Mouse (Mus musculus): ENCODE measurements around the gene Hoxd11. TPM values are rescaled to one million over a fixed set of nuclear protein-coding genes. Genes with fewer than 3 reads are reported as not detected.
A peak's percentile ranks its signal among the peaks of the same experiment; 100 is the strongest.

The Hoxd11 gene
- polyA plus RNA-seq (2015; fragmentation: Nextera tagmentation; extraction: Ambion mirVana) = not detected in 2 replicates

- peaks cover 90% of the 10 kb centered on the region for H3K27me3 ChIP-seq (replicated peaks; ENCODE audit: insufficient read depth, low read length)
- TF ChIP-seq EP300 (IDR thresholded peaks at IDR 0.05) = no peak
- no peak for TF ChIP-seq CTCF (IDR thresholded peaks at IDR 0.05)
- DNase-seq (ENCODE audit: low spot score) (no peak), ATAC-seq (no peak)
- H3K27ac ChIP-seq (ENCODE audit: low read length) = no peak within 1 kb of the TSS
- H3K36me3 ChIP-seq (ENCODE audit: insufficient read depth, low read length) = no peaks in the 10 kb centered on the region
- H3K4me3 ChIP-seq (ENCODE audit: low read depth, low read length) = 0 out of 2 replicates have a peak within 1 kb of the TSS, but pooled peaks have one; percentile 3
- 2% methylated on average over 15 of the region's 15 CpGs for WGBS
- H3K9ac ChIP-seq (replicated peaks; ENCODE audit: low read depth) = no peak within 1 kb of the TSS
- H3K9me3 ChIP-seq (ENCODE audit: low read length) = no peaks in the 10 kb centered on the region
- no peak within 1 kb of the TSS for H3K4me2 ChIP-seq (replicated peaks; ENCODE audit: low read depth, low read length)
- peaks cover 5% of the 10 kb centered on the region; the same call in 1 of the 2 replicates for H3K4me1 ChIP-seq (ENCODE audit: insufficient read depth, low read depth, low read length)
Measured at GRCm38 (mm10) chr2:74678891-74679595, at the start of gene Hoxd11. Hoxd11 (plus strand) TSS chr2:74679557.

DNA sequence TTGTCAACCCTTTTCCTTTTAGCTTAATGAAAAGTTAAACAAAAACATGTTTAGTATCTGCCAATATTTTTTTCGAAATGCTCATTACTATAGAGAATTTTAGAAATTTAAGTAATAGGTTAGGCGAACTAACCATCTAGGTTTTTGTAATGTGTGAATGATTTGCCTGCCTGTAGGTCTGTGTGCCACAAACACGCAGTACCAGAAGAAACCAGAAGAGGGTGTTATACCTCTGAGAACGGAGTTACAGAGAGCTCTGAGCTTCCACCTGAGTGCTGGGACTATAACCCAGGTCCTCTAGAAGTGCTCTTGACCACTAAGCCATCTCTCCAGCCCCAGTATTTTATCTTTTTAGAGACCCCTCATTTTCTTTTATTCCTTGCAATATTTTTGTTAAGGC is 43.9 kb upstream of the Hoxd11 start:
- ATAC-seq (no peak), DNase-seq (ENCODE audit: low spot score) (no peak)
- Histone ChIP-seq H3K9ac (replicated peaks; ENCODE audit: low read depth) (no peak overlapping the region), H3K9me3 (ENCODE audit: low read length) (no peaks in the 10 kb centered on the region), H3K4me3 (ENCODE audit: low read depth, low read length) (no peak overlapping the region), H3K4me2 (replicated peaks; ENCODE audit: low read depth, low read length) (no peak overlapping the region), H3K27me3 (replicated peaks; ENCODE audit: insufficient read depth, low read length) (no peaks in the 10 kb centered on the region), H3K36me3 (ENCODE audit: insufficient read depth, low read length) (no peaks in the 10 kb centered on the region), H3K4me1 (ENCODE audit: insufficient read depth, low read depth, low read length) (no peaks in the 10 kb centered on the region), H3K27ac (ENCODE audit: low read length) (no peak overlapping the region)
- 67% methylated on average over 4 of the region's 4 CpGs for WGBS
- TF ChIP-seq CTCF (IDR thresholded peaks at IDR 0.05) = no peak
- TF ChIP-seq EP300 (IDR thresholded peaks at IDR 0.05) = no peak

DNA sequence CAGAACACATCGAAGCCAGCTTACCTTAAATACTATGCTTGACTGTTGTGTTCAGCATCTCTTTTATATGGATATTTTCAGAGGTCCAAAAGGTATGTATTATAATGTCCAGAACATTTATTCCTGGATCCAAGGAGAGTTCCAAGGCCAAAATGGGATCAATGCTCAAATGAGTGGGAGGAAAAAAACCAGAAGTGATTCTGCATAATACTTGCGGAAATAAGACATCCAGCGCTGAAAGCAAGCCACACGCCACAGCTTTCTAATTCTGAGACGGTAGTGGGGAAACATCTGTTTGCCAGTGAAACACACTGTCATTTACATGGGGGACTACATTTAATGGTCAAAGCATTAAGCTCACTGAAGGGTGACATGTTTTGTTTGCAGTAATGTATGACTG is 36.9 kb upstream of the Hoxd11 start:
- Histone ChIP-seq H3K4me2 (replicated peaks; ENCODE audit: low read depth, low read length) (no peak overlapping the region), H3K36me3 (ENCODE audit: insufficient read depth, low read length) (no peaks in the 10 kb centered on the region), H3K27ac (ENCODE audit: low read length) (no peak overlapping the region), H3K9me3 (ENCODE audit: low read length) (no peaks in the 10 kb centered on the region), H3K27me3 (replicated peaks; ENCODE audit: insufficient read depth, low read length) (peaks cover 20% of the 10 kb centered on the region), H3K9ac (replicated peaks; ENCODE audit: low read depth) (no peak overlapping the region), H3K4me1 (ENCODE audit: insufficient read depth, low read depth, low read length) (no peaks in the 10 kb centered on the region), H3K4me3 (ENCODE audit: low read depth, low read length) (no peak overlapping the region)
- TF ChIP-seq EP300 (IDR thresholded peaks at IDR 0.05) (no peak), CTCF (IDR thresholded peaks at IDR 0.05) (no peak)
- ATAC-seq (no peak), DNase-seq (ENCODE audit: low spot score) (no peak)
- WGBS = 74% methylated on average over 5 of the region's 5 CpGs

DNA sequence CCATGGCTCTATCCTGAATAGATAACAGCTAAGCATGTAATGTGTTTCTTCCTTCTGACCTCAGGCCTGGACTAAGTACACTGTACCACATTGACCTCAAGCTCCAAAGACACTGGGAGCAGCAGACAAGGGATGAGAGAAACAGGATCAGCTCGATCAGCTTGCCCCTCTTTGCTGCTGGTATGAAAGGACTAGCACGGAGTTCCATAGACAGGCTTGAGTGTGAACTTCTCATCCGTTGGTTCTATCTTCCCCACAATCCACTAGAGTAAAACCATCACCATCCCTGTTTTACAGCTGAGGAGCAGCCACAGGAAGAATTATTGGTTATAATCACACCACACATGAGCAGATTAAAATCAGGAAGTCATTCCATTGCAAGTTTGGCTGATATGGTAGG is 33.7 kb upstream of the Hoxd11 start:
- H3K4me2 ChIP-seq (replicated peaks; ENCODE audit: low read depth, low read length) = no peak overlapping the region
- DNase-seq (ENCODE audit: low spot score) (no peak), ATAC-seq (no peak)
- TF ChIP-seq CTCF (IDR thresholded peaks at IDR 0.05) (no peak), EP300 (IDR thresholded peaks at IDR 0.05) (no peak)
- H3K9ac ChIP-seq (replicated peaks; ENCODE audit: low read depth) = no peak overlapping the region
- H3K36me3 ChIP-seq (ENCODE audit: insufficient read depth, low read length) = no peaks in the 10 kb centered on the region
- H3K27ac ChIP-seq (ENCODE audit: low read length) = no peak overlapping the region
- no peaks in the 10 kb centered on the region for H3K9me3 ChIP-seq (ENCODE audit: low read length)
- H3K4me3 ChIP-seq (ENCODE audit: low read depth, low read length) = no peak overlapping the region
- H3K27me3 ChIP-seq (replicated peaks; ENCODE audit: insufficient read depth, low read length) = peaks cover 49% of the 10 kb centered on the region
- H3K4me1 ChIP-seq (ENCODE audit: insufficient read depth, low read depth, low read length) = no peaks in the 10 kb centered on the region
- WGBS = 79% methylated on average over 3 of the region's 3 CpGs

DNA sequence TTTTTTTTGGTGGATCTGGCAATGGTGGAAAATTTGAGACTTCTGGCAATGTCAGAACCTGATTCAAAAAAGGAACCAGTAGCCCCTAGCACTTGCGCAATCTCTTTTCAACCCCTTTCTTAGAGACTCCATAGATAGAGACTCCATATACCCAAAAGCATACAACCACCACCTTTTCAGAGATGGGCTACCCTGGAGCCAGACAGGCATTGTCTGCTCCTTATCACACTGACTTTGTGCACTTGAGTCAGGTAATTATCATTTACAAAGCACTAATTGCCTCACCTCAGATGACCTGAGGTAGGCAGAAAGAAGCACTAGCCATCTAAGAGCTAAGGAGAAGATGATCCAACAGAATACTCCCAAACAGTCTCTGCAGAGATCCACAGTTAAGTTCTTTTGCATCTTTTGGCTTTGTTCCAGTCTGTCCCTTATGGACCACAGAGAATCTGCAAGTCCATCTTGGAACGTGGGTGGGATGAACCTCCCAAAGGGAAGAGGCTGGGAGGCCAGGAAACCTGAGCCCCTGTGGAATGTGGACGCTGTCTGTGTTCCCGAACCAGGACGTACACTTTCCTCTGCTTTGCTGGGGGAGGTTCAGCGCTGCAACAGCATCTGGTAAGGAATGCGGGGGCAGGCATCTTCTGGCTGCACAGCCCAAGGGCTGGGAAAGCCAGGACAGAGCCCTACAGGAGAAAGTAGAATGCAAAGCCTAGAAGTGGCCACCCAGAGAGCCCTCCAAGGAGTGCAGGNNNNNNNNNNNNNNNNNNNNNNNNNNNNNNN is 32.1 kb upstream of the Hoxd11 start:
- Histone ChIP-seq H3K27me3 (replicated peaks; ENCODE audit: insufficient read depth, low read length) (peaks cover 65% of the 10 kb centered on the region), H3K36me3 (ENCODE audit: insufficient read depth, low read length) (no peaks in the 10 kb centered on the region), H3K9me3 (ENCODE audit: low read length) (no peaks in the 10 kb centered on the region), H3K9ac (replicated peaks; ENCODE audit: low read depth) (no peak overlapping the region), H3K4me3 (ENCODE audit: low read depth, low read length) (no peak overlapping the region), H3K27ac (ENCODE audit: low read length) (no peak overlapping the region), H3K4me2 (replicated peaks; ENCODE audit: low read depth, low read length) (no peak overlapping the region), H3K4me1 (ENCODE audit: insufficient read depth, low read depth, low read length) (no peaks in the 10 kb centered on the region)
- DNase-seq (ENCODE audit: low spot score) (no peak), ATAC-seq (no peak)
- TF ChIP-seq CTCF (IDR thresholded peaks at IDR 0.05) = no peak
- no peak for TF ChIP-seq EP300 (IDR thresholded peaks at IDR 0.05)
- WGBS = 14% methylated on average over 7 of the region's 7 CpGs

GRCm38 (mm10) chr2:74652996-74653340 is 26.4 kb upstream of the Hoxd11 start:
- ATAC-seq (no peak), DNase-seq (ENCODE audit: low spot score) (no peak)
- 41% methylated on average over 2 of the region's 2 CpGs for WGBS
- Histone ChIP-seq H3K4me3 (ENCODE audit: low read depth, low read length) (no peak overlapping the region), H3K4me1 (ENCODE audit: insufficient read depth, low read depth, low read length) (0 out of 2 replicates have a peak, but pooled peaks cover 9% of the 10 kb centered on the region), H3K4me2 (replicated peaks; ENCODE audit: low read depth, low read length) (no peak overlapping the region), H3K9me3 (ENCODE audit: low read length) (no peaks in the 10 kb centered on the region), H3K27ac (ENCODE audit: low read length) (no peak overlapping the region), H3K27me3 (replicated peaks; ENCODE audit: insufficient read depth, low read length) (peaks cover 81% of the 10 kb centered on the region), H3K36me3 (ENCODE audit: insufficient read depth, low read length) (no peaks in the 10 kb centered on the region), H3K9ac (replicated peaks; ENCODE audit: low read depth) (no peak overlapping the region)
- TF ChIP-seq EP300 (IDR thresholded peaks at IDR 0.05) (no peak), CTCF (IDR thresholded peaks at IDR 0.05) (no peak)
